1 mouse cellular context compared by ENCODE assay signal in the genomic region with DNA sequence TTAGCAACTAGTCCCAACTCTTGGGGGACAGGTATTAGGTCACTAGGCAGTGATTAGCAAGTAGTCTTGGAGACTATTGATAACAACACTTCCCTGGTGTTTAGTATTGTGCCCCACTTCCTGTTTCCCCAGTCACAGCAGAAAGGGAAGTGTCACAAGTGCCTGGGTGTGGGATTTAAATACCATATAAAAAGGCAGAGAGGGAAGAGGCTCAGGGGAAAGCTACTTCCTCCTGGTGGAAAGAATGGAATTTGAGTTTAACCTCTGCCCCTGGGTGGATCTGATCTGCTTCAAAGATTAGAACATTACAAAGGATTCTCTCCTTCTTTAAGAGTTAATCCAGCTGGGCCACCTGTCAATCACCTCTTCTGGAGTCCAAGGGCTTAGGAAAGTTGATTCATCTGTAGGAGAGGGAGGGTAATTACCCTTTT.
A peak's percentile ranks its signal among the peaks of the same experiment; 100 is the strongest.
TF ChIP-seq lines count a peak whose summit lies in the region.

No protein-coding gene starts in this region.

TF ChIP-seq in MEL, 35 proteins besides CTCF, POLR2A, EP300 and RAD21 (continued from another document):
- TF ChIP-seq BHLHE40 (IDR thresholded peaks at IDR 0.05; ENCODE audit: borderline replicate concordance, low read depth, low read length) = peak; percentile 63; the same call in 1 of the 2 replicates
- peak; percentile 12; the same call in 1 of the 2 replicates for TF ChIP-seq SMC3 (IDR thresholded peaks at IDR 0.05; ENCODE audit: low read depth, low read length)
- TF ChIP-seq UBTF (IDR thresholded peaks at IDR 0.05; ENCODE audit: borderline replicate concordance, insufficient read depth, low read depth, low read length) = no peak
- no peak for TF ChIP-seq NELFE (IDR thresholded peaks at IDR 0.05; ENCODE audit: low read depth, low read length)
- TF ChIP-seq KAT2A (conservative IDR thresholded peaks at IDR 0.05; ENCODE audit: low read depth, low read length) = no peak
- TF ChIP-seq RCOR1 (IDR thresholded peaks at IDR 0.05; ENCODE audit: low read depth, low read length) = peak; percentile 93
- no peak for TF ChIP-seq POLR2AphosphoS2 (IDR thresholded peaks at IDR 0.05; ENCODE audit: low read length)
- TF ChIP-seq GATA1 (IDR thresholded peaks at IDR 0.05; ENCODE audit: low read depth, low read length) = peak; percentile 78
- TF ChIP-seq HCFC1 (IDR thresholded peaks at IDR 0.05; ENCODE audit: low read depth, low read length) = peak; percentile 61
- no peak for TF ChIP-seq ZKSCAN1 (IDR thresholded peaks at IDR 0.05; ENCODE audit: low read depth, low read length)
- no peak for TF ChIP-seq POLR2AphosphoS5 (IDR thresholded peaks at IDR 0.05; ENCODE audit: borderline replicate concordance, low read depth, low read length)
- no peak for TF ChIP-seq MYB (IDR thresholded peaks at IDR 0.05; ENCODE audit: low read depth, low read length)
TF ChIP-seq in MEL: peak in this region for 19.
